Mouse (Mus musculus) thymus, adult 2 months (tissue): ENCODE data around the gene Fam114a1. TPM values are rescaled to one million over a fixed set of nuclear protein-coding genes. Genes with fewer than 3 reads are reported as not detected.

Source experiments
- DNase-seq: peaks from one replicate; pipeline ENCODE4 v3.0.0; 2021
- H3K27ac ChIP-seq: fragments of 200-500 bp; 2 replicates; pipeline ENCODE4 v1.5.1; 2012; ENCODE audit warnings: low read length, control low read depth; ENCODE audit not compliant: control insufficient read depth, insufficient read depth
- H3K27me3 ChIP-seq: fragments of 200-500 bp; 2 replicates; pipeline ENCODE4 v1.6.1; 2012; ENCODE audit warnings: mild to moderate bottlenecking, low read length, moderate library complexity, mixed read lengths; ENCODE audit not compliant: control insufficient read depth, insufficient read depth
- H3K36me3 ChIP-seq: fragments of 200-500 bp; 2 replicates; pipeline ENCODE4 v1.6.1; 2012; ENCODE audit warnings: mild to moderate bottlenecking, low read length, moderate library complexity; ENCODE audit not compliant: control insufficient read depth, insufficient read depth
- H3K4me1 ChIP-seq: fragments of 200-500 bp; replicated peaks from 2 replicates; pipeline ENCODE4 v1.6.1; 2012; ENCODE audit warnings: low read length; ENCODE audit not compliant: control insufficient read depth, insufficient read depth
- H3K4me3 ChIP-seq: fragments of 200-500 bp; 2 replicates; pipeline ENCODE4 v1.5.1; 2012; ENCODE audit warnings: mild to moderate bottlenecking, low read length, control low read depth, moderate library complexity; ENCODE audit not compliant: control insufficient read depth, insufficient read depth
- CTCF ChIP-seq: fragments of 200-500 bp; IDR thresholded peaks from 2 replicates; pipeline ENCODE4 v1.5.1; 2012; ENCODE audit warnings: mild to moderate bottlenecking, control low read depth, low read length, moderate library complexity, borderline replicate concordance; ENCODE audit not compliant: control insufficient read depth, poor library complexity, insufficient read depth; ENCODE audit errors: extremely low read depth
- POLR2A ChIP-seq: fragments of 200-500 bp; IDR thresholded peaks from 2 replicates; pipeline ENCODE4 v1.6.1; 2012; ENCODE audit warnings: mild to moderate bottlenecking, low read length, control low read depth, moderate library complexity; ENCODE audit not compliant: control insufficient read depth, poor library complexity, insufficient read depth; ENCODE audit errors: extremely low read depth
- WGBS: fragments of 180-500 bp; shearing (Covaris S2); methylation state at CpG from one replicate; pipeline ENCODE4 v1.1.7; 2018; 5-methylcytosine and 5-hydroxymethylcytosine counted together
- polyA plus RNA-seq: library from polyadenylated mRNA; depleted of rRNA; stranded (reverse); fragments of >200 nt; gene quantifications from 2 replicates; pipeline ENCODE4 v1.2.3, GENCODE M21; 2012

Fam114a1 gene
- polyA plus RNA-seq, 1 experiment = 6.8 TPM

DNA sequence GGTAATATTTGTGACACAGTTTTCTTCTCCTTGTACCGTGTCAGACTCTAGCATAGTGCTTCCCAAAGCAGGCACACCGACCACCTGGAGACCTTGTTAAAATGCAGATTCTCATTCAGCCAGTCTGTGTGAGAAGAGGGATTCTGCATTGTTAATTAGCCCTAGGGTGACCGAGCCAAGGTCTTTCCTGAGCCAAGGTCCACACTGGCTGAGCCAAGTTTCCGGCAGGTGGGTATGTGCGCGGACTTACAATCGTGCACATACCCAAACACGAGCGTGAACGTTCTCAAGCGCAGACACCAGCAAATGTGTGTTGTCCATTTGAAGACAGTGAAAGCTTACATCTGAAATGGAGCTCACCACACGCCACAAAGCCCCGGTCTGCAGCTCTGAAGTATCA lies 66.7 kb downstream of the Fam114a1 start:
- Histone ChIP-seq H3K36me3 (no peaks in the 10 kb centered on the region), H3K27ac (no peak overlapping the region), H3K4me1 (no peaks in the 10 kb centered on the region), H3K27me3 (no peaks in the 10 kb centered on the region), H3K4me3 (no peak overlapping the region)
- 93% methylated on average over 13 of the region's 13 CpGs for WGBS
- TF ChIP-seq CTCF (no peak), POLR2A (no peak)
- no peak for DNase-seq

DNA sequence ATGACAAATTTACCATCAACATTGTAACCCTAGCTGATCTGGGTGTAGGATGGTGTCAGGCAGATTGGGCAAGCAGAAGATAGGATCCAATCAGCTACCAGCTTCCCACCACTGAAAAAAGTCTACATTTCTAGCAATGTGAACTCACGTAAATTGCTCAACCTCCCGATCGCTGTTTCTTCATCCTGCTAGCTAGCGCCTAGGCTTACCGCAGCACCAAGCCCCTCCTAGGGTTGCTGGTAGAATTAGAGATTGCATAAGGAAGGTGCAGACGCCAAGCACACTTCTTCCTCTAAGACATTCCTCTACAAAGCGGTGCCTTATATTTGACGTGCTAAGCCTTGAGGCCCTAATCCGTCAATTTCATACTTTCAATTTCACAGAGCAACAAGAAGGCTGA lies 68.4 kb downstream of the Fam114a1 start:
- WGBS = 85% methylated on average over 9 of the region's 9 CpGs
- Histone ChIP-seq H3K27me3 (no peaks in the 10 kb centered on the region), H3K4me1 (no peaks in the 10 kb centered on the region), H3K27ac (no peak overlapping the region), H3K36me3 (no peaks in the 10 kb centered on the region), H3K4me3 (no peak overlapping the region)
- no peak for DNase-seq
- no peak for TF ChIP-seq CTCF
- no peak for TF ChIP-seq POLR2A

DNA sequence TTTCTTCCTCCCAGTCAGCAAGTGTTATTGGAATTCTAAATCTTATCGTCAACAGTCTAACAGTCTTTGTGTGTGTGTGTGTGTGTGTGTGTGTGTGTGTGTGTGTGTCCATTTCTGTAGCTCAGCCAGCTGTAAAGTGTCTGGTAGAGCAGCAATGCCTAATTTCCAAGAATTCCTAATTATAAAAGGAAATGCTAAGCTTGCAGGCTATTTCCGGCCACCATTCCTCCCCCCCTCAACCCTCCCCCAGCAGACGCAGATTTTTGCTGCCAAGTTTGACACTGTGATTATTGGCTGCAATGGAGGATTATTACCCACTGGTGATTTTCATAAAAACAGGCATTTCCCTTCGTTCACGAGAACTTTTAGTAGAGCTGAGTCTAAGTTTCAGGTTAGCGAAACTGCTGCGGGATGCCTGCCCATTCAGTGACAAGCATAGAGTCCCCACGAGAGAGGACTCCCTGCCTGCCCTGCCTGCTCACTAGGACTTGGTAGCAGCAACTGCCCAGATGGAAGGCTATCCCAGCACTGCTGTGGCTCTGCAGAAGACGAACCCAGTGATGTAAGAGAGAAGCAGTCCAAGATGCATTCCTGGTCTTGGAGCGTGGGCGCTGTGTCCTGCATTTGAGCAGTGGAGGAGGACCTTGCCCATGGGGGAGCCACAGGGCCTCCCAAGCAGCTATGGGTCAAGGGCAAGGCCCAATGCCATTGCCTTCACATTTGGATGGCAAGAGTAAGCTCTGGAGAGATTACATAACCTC lies 69.1 kb downstream of the Fam114a1 start:
- Histone ChIP-seq H3K27ac (no peak overlapping the region), H3K4me3 (no peak overlapping the region), H3K36me3 (no peaks in the 10 kb centered on the region), H3K4me1 (no peaks in the 10 kb centered on the region), H3K27me3 (no peaks in the 10 kb centered on the region)
- no peak for DNase-seq
- TF ChIP-seq POLR2A = no peak
- no peak for TF ChIP-seq CTCF
- whole genome bisulfite sequencing = 91% methylated on average over 11 of the region's 11 CpGs

- no peak for TF ChIP-seq POLR2A
- 0 out of 2 replicates have a peak, but pooled peaks have one; percentile 36 for TF ChIP-seq CTCF
- WGBS = 75% methylated on average over 5 of the region's 5 CpGs
- DNase-seq = peak; percentile 30
Observed at GRCm38 (mm10) chr5:65040463-65040862, 70.6 kb downstream of the Fam114a1 start.

DNA sequence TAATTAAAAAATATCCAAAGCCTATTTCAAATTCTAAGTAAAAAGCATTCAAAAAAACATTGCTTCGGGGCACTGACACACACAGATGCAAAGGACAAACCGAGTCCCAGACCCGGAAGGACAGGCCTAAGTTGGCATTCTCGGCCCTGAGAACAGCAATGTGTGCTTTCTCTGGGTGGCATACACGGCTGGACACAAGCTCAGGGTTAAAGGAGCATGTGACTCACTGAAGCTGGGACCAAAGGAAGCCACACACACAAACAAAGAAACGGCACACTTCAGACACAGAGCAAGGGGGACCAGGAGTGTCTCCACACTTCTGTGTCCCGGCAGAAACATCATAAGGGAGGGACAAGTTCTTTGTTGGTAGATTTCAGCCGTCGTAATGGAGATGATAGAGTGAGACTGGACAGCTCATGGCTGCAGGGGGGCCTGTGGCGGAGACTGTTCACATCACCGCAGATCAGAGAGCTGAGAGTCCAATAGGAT lies 73.6 kb downstream of the Fam114a1 start:
- H3K27me3 ChIP-seq = no peaks in the 10 kb centered on the region
- H3K4me1 ChIP-seq = 0 out of 2 replicates have a peak, but pooled peaks cover 3% of the 10 kb centered on the region
- no peak for TF ChIP-seq CTCF
- no peak overlapping the region for H3K27ac ChIP-seq
- H3K4me3 ChIP-seq = no peak overlapping the region
- 89% methylated on average over 11 of the region's 11 CpGs for WGBS
- DNase-seq = no peak
- no peaks in the 10 kb centered on the region for H3K36me3 ChIP-seq

More at GRCm38 (mm10) chr5:65040463-65040862, 70.6 kb downstream of the Fam114a1 start:
- Histone ChIP-seq H3K4me3 (no peak overlapping the region), H3K36me3 (no peaks in the 10 kb centered on the region), H3K27me3 (no peaks in the 10 kb centered on the region), H3K4me1 (no peaks in the 10 kb centered on the region), H3K27ac (no peak overlapping the region)

GRCm38 (mm10) chr5:65045642-65046370 lies 75.9 kb downstream of the Fam114a1 start:
- H3K4me1 ChIP-seq = peaks cover 3% of the 10 kb centered on the region; the same call in 1 of the 2 replicates
- no peak overlapping the region for H3K27ac ChIP-seq
- no peaks in the 10 kb centered on the region for H3K27me3 ChIP-seq
- 96% methylated on average over 6 of the region's 6 CpGs for WGBS
- H3K4me3 ChIP-seq = no peak overlapping the region
- no peaks in the 10 kb centered on the region for H3K36me3 ChIP-seq
- DNase-seq = no peak
- no peak for TF ChIP-seq POLR2A
- no peak for TF ChIP-seq CTCF
